Mouse (Mus musculus): ENCODE results near the gene Pccb. TPM values are rescaled to one million over a fixed set of nuclear protein-coding genes. Genes with fewer than 3 reads are reported as not detected.

The Pccb gene
- polyA plus RNA-seq, 1 experiment, result 20.9 TPM

DNA sequence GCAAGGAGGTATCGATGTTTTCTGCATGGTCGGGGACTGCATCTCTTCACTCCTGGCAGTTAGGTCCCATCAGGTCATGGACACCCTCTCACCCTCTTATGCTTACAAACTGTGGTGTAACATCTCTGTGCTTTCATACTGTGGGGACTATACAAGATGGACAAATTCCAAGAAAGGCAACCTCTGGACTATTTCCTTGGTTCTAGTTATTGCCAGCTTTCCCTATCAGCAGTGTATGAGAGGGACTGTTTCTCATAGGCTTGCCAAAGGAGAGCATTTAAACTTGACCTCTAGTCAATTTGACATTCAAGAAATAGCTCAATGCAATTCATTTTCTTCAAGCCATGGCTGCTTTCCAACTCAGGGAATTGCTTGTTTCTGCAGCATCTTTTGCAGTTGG, 43.4 kb downstream of the Pccb start:
- WGBS, result 92% methylated on average over 2 of the region's 2 CpGs
- no peaks in the 10 kb centered on the region for H3K4me1 ChIP-seq (ENCODE audit: control insufficient read depth, insufficient read depth, insufficient read length)
- H3K27me3 ChIP-seq (ENCODE audit: control insufficient read depth, insufficient read depth, low read length), result no peaks in the 10 kb centered on the region
- no peak overlapping the region for H3K27ac ChIP-seq (ENCODE audit: insufficient read depth, low read length)
- H3K4me3 ChIP-seq (ENCODE audit: extremely low read depth, insufficient read depth, insufficient read length), result no peak overlapping the region
- no peak for TF ChIP-seq CTCF (IDR thresholded peaks at IDR 0.05; ENCODE audit: extremely low read depth, insufficient read depth, insufficient read length, insufficient replicate concordance)
- TF ChIP-seq POLR2A (IDR thresholded peaks at IDR 0.05; ENCODE audit: low read depth, low read length), result no peak
- peaks cover 5% of the 10 kb centered on the region for H3K36me3 ChIP-seq (ENCODE audit: control insufficient read depth, insufficient read depth, low read length)
- no peak for DNase-seq (ENCODE audit: low read depth in 1 of 2, low spot score in 2 of 2)

DNA sequence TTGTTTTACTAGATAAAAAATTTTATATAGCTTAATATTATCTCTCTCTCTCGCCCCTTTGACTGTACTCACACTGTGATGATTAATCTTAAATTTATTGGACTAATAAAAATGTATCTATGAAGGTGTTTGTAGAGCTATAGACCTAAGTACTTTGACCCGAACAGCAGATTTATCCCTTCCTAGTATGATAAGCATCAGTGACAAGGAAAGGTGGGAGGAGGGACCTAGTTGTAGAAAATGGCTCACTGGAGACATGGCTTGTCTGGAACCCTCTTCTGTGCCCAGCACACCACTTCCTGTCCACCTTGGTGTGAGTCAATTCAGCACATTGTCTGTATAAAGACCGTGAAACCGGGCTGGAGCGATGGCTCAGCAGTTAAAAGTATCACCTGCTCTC, 44.1 kb downstream of the Pccb start:
- no peak overlapping the region for H3K4me3 ChIP-seq (ENCODE audit: extremely low read depth, insufficient read depth, insufficient read length)
- H3K36me3 ChIP-seq (ENCODE audit: control insufficient read depth, insufficient read depth, low read length), result peaks cover 7% of the 10 kb centered on the region
- H3K27me3 ChIP-seq (ENCODE audit: control insufficient read depth, insufficient read depth, low read length), result no peaks in the 10 kb centered on the region
- no peak overlapping the region for H3K27ac ChIP-seq (ENCODE audit: insufficient read depth, low read length)
- DNase-seq (ENCODE audit: low read depth in 1 of 2, low spot score in 2 of 2), result no peak
- TF ChIP-seq CTCF (IDR thresholded peaks at IDR 0.05; ENCODE audit: extremely low read depth, insufficient read depth, insufficient read length, insufficient replicate concordance) (no peak), POLR2A (IDR thresholded peaks at IDR 0.05; ENCODE audit: low read depth, low read length) (no peak)
- no peaks in the 10 kb centered on the region for H3K4me1 ChIP-seq (ENCODE audit: control insufficient read depth, insufficient read depth, insufficient read length)
- 94% methylated on average over 5 of the region's 5 CpGs for WGBS

DNA sequence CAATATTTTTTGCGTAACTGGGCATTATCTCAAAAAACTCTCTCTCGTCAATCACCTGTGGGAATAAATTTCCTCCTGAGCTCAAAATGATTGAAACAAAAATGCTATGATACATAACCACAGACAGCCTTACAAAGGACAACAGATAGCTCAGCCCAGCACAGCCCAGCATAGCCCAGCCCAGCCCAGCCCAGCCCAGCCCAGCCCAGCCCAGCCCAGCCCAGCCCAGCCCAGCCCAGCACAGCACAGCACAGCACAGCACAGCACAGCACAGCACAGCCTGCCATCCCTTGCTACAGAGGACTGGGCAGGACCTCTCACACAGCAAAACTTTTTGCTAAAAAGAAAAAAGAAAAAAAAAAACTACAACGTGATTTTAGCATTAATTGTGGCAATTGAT, 46.8 kb downstream of the Pccb start:
- Histone ChIP-seq H3K27ac (ENCODE audit: insufficient read depth, low read length) (no peak overlapping the region), H3K4me3 (ENCODE audit: extremely low read depth, insufficient read depth, insufficient read length) (no peak overlapping the region), H3K36me3 (ENCODE audit: control insufficient read depth, insufficient read depth, low read length) (peaks cover 5% of the 10 kb centered on the region), H3K4me1 (ENCODE audit: control insufficient read depth, insufficient read depth, insufficient read length) (no peaks in the 10 kb centered on the region), H3K27me3 (ENCODE audit: control insufficient read depth, insufficient read depth, low read length) (no peaks in the 10 kb centered on the region)
- 88% methylated on average over 3 of the region's 3 CpGs for WGBS
- TF ChIP-seq POLR2A (IDR thresholded peaks at IDR 0.05; ENCODE audit: low read depth, low read length), result no peak
- TF ChIP-seq CTCF (IDR thresholded peaks at IDR 0.05; ENCODE audit: extremely low read depth, insufficient read depth, insufficient read length, insufficient replicate concordance), result no peak
- no peak for DNase-seq (ENCODE audit: low read depth in 1 of 2, low spot score in 2 of 2)

DNA sequence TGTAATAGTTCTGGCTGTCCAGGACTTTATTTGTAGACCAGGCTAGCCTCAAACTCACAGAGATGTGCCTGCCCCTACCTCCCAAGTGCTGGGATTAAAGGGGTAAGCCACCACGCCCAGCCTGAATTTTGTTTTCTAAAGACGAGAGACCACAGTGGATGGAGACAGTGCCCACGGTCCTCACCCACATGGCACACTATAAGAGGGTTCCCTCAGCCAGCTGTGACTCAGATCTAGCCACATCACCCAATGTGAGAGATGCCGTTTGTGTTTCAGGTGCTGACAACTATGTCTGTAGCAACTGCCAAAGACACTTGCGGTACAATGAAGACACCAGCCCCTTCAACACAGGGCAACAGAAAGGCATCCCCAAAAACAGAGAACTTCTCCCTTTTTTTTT, 47.7 kb downstream of the Pccb start:
- Histone ChIP-seq H3K27ac (ENCODE audit: insufficient read depth, low read length) (no peak overlapping the region), H3K27me3 (ENCODE audit: control insufficient read depth, insufficient read depth, low read length) (no peaks in the 10 kb centered on the region), H3K4me3 (ENCODE audit: extremely low read depth, insufficient read depth, insufficient read length) (no peak overlapping the region), H3K4me1 (ENCODE audit: control insufficient read depth, insufficient read depth, insufficient read length) (no peaks in the 10 kb centered on the region), H3K36me3 (ENCODE audit: control insufficient read depth, insufficient read depth, low read length) (peaks cover 5% of the 10 kb centered on the region)
- no peak for TF ChIP-seq CTCF (IDR thresholded peaks at IDR 0.05; ENCODE audit: extremely low read depth, insufficient read depth, insufficient read length, insufficient replicate concordance)
- TF ChIP-seq POLR2A (IDR thresholded peaks at IDR 0.05; ENCODE audit: low read depth, low read length), result no peak
- 95% methylated on average over 5 of the region's 5 CpGs for WGBS
- DNase-seq (ENCODE audit: low read depth in 1 of 2, low spot score in 2 of 2), result no peak

DNA sequence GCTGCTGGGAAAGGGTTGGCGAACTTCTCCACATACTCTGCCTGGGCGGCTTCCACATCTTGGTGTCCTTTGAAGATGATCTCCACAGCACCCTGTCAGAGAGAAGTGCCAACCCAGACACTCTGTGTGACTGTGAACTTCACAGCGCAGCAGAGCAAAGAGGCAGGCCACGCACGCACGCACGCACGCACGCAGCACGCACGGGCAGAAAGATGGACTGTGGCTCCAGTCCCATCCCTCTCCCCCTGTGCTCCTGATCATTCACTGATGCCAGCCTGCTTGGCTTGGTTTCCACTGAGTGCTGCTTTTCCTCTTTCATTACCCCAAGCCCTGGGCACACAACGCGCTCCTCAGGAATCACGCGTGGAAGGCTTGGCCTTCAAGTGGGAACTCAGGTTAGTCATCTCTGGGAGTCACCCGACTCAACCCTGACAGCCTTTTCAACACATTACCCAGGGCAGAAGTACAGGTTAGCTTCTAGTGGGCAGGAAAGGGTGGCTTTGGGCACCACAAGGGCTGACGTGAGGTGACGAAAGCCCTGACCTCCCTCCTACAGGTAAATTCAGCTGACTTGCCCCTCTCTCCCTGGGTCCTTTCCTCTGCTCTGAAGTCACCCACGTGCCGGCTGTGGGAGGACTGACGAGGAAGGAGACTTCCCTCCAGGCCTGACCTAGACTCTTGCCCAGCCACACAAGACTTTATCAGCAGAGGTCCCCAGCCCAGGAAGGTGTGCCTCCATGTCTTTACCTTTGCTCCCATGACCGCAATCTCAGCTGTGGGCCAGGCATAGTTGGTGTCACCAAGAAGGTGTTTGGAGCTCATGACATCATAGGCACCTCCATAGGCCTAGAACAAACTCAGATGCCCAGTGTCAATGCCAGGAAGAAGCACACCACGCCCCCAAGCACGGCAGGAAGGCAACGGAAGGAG, 50.1 kb downstream of the Pccb start:
- H3K36me3 ChIP-seq (ENCODE audit: control insufficient read depth, insufficient read depth, low read length), result peaks cover 5% of the 10 kb centered on the region
- H3K27ac ChIP-seq (ENCODE audit: insufficient read depth, low read length), result no peak overlapping the region
- TF ChIP-seq CTCF (IDR thresholded peaks at IDR 0.05; ENCODE audit: extremely low read depth, insufficient read depth, insufficient read length, insufficient replicate concordance) (no peak), POLR2A (IDR thresholded peaks at IDR 0.05; ENCODE audit: low read depth, low read length) (no peak)
- no peaks in the 10 kb centered on the region for H3K4me1 ChIP-seq (ENCODE audit: control insufficient read depth, insufficient read depth, insufficient read length)
- 94% methylated on average over 25 of the region's 25 CpGs for WGBS
- H3K27me3 ChIP-seq (ENCODE audit: control insufficient read depth, insufficient read depth, low read length), result no peaks in the 10 kb centered on the region
- no peak for DNase-seq (ENCODE audit: low read depth in 1 of 2, low spot score in 2 of 2)
- no peak overlapping the region for H3K4me3 ChIP-seq (ENCODE audit: extremely low read depth, insufficient read depth, insufficient read length)

DNA sequence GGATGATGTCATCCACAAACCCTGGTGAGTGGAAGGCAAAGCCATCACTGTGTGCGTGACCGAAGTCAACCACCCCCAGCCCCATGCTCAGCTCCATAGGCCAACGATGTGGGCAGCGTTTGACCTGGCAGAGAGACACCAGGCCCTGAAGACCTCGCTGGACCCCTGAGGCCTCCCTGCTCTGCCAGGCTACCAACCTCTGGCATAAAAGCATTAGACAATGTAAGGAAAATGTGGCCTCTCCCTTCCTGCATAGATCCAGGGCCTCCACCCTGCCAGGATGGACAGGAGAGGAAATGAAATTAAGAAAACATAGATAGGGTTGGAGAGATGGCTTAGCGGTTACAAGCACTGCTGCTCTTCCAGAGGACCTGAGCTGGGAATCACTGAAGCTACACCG, 51.9 kb downstream of the Pccb start:
- WGBS, result 98% methylated on average over 7 of the region's 7 CpGs
- no peak for TF ChIP-seq CTCF (IDR thresholded peaks at IDR 0.05; ENCODE audit: extremely low read depth, insufficient read depth, insufficient read length, insufficient replicate concordance)
- TF ChIP-seq POLR2A (IDR thresholded peaks at IDR 0.05; ENCODE audit: low read depth, low read length), result no peak
- DNase-seq (ENCODE audit: low read depth in 1 of 2, low spot score in 2 of 2), result no peak
- Histone ChIP-seq H3K36me3 (ENCODE audit: control insufficient read depth, insufficient read depth, low read length) (peaks cover 4% of the 10 kb centered on the region), H3K4me1 (ENCODE audit: control insufficient read depth, insufficient read depth, insufficient read length) (no peaks in the 10 kb centered on the region), H3K4me3 (ENCODE audit: extremely low read depth, insufficient read depth, insufficient read length) (no peak overlapping the region), H3K27me3 (ENCODE audit: control insufficient read depth, insufficient read depth, low read length) (no peaks in the 10 kb centered on the region), H3K27ac (ENCODE audit: insufficient read depth, low read length) (no peak overlapping the region)

DNA sequence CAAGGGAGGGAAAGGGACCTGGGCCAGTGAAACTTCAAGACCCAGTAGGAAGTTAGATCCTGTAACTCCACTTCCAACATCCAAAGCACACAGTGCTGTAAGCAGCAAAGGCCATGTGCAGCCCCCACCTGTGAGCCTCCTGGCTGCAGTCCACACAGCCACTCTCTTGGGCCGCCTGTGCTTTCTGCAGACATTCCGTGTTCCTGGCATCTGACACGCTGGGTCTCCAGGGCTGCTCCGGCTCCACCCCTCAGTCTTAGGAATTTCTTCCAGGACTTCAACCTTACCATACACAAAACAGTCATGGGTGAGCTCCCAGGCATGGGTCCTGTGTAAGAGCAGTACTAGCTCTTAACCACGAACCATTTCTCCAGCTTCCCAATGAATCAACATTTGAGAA, 55.4 kb downstream of the Pccb start:
- DNase-seq (ENCODE audit: low read depth in 1 of 2, low spot score in 2 of 2), result no peak
- Histone ChIP-seq H3K36me3 (ENCODE audit: control insufficient read depth, insufficient read depth, low read length) (no peaks in the 10 kb centered on the region), H3K27ac (ENCODE audit: insufficient read depth, low read length) (no peak overlapping the region), H3K4me1 (ENCODE audit: control insufficient read depth, insufficient read depth, insufficient read length) (no peaks in the 10 kb centered on the region), H3K27me3 (ENCODE audit: control insufficient read depth, insufficient read depth, low read length) (no peaks in the 10 kb centered on the region), H3K4me3 (ENCODE audit: extremely low read depth, insufficient read depth, insufficient read length) (no peak overlapping the region)
- WGBS, result 95% methylated on average over 5 of the region's 5 CpGs
- no peak for TF ChIP-seq CTCF (IDR thresholded peaks at IDR 0.05; ENCODE audit: extremely low read depth, insufficient read depth, insufficient read length, insufficient replicate concordance)
- no peak for TF ChIP-seq POLR2A (IDR thresholded peaks at IDR 0.05; ENCODE audit: low read depth, low read length)
